Mouse (Mus musculus): ENCODE measurements at regions not wholly inside any gene's neighbourhood (a gene's known extent, or its start where the extent isn't known, plus 50 kb on each side); places are given as distances from the start of the nearest gene placed in this dataset.

DNA sequence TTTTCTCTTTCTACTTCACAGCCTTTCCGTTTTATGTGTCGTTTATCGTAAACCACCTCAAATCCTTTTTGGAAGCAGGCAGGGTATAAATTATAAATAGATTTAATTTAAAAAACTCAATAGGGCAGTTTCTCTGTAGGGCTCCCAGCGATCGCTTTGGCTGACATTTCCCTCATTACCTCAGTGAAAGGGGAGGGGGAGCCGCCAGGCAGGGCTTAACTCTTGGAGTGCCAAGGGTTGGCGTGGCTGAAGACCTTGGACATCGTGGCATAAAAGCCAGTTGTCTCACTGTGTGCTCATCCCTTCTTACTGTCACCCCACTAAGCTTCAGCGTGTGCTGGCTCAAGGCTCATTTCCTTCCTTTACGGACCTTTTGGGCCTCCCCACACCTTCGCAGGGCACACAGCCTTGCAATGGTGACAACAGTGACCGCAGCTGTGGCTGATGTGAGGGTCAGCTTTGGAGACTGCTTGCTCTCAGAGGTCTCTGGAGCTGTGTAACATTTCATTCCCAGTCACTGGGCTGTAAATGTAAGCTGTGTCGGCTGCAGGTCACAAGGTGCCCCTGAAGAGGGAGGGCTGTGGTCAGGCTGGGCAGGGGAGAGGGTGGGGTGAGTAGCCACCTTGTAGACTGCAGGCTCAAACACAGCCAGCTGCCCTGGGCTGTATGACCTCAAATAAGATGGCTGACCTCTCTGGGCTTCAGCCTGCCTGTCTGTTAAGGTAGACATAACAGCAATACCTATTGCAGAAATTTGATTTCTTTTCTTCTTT, 81.6 kb upstream of the Stx16 start:
- DNase-seq (ENCODE audit: low spot score) = no peak

DNA sequence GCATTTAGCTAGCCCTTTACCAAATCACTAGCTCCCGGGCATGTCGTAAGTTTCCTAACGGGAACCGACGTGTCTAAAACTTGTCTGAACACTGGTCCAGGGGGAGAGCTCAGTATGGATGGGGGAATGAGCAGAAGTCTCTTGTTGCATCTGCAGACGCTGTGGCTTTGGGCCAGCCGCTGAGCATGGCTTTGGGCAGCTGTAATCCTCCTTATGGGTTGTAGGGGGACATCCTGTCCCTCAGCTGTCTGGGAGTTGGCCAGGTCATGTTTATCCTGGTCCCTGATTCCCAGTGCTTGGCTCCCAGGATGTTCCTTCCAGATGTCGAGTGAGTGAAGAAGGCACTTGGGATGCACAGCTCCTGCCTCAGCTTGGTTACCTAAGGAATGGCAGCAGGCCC, 71.4 kb upstream of the Stx16 start:
- no peak for DNase-seq (ENCODE audit: low spot score)

DNA sequence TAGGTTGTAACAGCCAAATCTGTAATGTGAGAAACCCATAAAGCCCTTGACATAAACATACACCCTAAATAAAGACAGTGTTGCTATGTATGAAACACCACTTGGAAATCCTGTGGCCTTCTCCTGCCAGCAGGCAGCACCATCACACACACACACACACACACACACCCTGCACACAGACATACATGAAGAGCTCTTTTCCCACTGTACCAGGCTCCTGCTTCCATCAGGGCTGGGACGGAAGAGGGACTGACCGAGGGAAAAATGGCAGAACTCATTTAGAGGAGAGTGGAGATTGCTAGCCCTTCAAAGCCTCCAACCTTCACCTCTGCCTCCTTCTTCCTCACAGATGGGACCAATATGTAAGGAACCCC, 68.1 kb upstream of the Stx16 start:
- no peak for DNase-seq (ENCODE audit: low spot score)

DNA sequence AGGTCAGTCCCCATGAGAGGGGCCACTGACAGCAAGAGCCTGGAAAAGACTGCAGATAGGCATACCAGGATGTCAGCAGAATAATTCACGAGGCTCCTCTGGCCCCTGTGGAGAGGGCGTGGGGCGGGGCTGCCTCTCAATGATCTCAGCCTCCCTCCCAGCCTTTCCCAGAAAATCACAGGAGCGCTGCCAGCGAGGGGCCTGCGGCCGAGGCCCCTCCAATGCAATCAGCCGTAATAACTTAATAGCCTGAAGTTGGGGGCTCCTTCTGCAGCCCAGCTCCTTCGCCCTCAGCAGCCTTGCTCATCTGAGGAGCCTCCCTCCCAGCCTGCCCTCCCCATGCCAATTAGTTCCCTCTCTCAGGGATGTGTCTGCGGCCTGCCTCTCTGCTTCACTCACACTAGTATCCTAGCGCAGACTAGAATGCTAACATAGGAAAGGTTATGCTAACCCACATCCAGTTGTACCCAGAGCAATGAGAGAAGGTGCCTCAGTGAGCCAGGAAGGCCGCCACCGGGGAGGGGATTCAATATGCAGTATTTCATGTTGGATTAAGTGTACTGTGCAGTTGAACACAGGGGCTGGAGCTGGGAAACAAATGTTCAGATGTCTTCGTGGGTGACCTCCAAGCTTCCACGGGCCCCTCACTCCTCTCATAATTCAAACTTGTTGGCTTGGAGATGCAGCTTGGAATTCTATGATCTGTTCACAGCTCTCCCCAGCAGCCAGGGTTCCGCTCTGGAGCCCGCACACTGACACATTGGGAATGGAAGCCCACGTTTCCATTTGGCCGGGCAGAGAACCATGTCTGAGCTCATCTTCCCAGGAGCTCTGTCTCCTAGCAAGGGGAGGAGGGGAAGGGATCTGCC, 67.5 kb upstream of the Stx16 start:
- DNase-seq (ENCODE audit: low spot score) = no peak

DNA sequence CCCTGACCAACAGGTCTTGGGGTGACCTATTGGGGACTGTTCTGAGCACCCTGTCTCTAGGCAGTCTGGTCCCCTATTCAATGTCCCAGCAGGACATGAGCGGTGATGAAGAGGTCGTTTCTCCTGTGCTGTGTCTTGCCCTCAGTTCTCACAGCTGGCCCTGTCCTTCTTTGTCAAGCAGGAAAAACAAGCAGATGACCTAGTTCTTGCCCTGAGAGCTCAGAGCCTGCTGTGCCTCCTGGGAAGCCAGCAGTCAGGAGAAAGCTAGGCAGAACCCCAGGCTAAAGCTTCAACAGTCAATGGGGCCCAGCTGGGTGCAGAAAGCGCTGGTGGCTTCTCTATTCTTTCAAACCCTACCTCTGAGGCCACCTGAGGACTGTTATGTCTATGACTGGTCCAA, 66.1 kb upstream of the Stx16 start:
- DNase-seq (ENCODE audit: low spot score) = no peak

DNA sequence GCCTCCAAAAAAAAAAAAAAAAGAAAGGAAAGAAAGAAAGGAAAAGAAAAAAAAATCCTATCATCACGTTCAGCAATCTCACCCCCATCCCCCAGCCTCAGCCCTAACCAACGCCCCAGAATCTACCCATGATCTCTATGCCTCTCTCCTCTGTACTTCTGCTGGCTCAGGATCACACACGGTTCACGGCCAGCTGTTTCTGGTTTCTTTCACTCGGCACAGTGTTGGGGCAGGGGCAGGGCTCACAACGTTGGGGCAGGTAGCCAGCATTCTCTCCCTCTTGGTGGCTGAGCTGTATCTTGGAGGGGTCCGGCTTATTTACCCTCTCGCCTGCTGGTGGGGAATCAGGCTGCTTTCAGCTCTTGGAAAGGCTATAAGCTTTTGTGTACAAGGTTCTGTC, 64.7 kb upstream of the Stx16 start:
- DNase-seq (ENCODE audit: low spot score) = no peak

DNA sequence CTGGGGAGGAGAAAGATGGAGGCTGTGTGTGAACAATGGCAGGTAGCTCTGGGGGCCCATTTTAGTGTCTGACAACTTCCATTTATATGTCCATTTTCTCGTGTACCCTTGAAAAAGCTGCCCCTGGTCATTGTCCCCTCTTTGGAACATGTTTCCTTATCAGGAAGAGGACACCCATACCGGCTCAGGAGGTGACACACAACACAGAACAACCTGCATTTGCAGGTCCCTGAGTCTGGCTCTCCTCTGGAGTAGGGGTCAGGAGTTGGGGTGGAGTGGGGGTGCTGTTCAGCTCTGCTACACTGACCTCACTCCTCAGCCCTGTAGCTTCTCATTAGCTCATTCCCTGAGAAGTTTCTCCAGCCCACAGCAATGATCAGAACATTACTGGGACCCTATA, 61.7 kb upstream of the Stx16 start:
- DNase-seq (ENCODE audit: low spot score) = no peak

DNA sequence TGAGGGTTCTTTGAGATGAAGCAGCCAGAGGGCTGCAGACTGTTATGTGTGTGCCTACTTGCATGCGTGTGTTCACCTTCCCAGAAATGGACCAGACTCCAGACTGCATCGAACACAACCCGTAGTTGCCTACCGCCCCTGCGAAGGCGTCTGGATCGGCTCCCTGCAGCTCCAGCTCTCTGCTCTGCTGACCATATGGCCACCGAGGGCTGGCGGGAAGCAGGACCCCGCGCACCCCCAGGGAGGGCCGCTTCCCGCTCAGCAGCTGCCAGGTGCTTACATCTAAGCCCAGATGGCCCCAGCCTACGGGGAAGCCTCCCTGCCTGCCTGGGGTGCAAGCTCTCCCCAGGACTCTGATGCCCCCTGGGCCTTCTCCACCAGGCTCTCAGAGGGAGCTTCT, 60.8 kb upstream of the Stx16 start:
- no peak for DNase-seq (ENCODE audit: low spot score)

DNA sequence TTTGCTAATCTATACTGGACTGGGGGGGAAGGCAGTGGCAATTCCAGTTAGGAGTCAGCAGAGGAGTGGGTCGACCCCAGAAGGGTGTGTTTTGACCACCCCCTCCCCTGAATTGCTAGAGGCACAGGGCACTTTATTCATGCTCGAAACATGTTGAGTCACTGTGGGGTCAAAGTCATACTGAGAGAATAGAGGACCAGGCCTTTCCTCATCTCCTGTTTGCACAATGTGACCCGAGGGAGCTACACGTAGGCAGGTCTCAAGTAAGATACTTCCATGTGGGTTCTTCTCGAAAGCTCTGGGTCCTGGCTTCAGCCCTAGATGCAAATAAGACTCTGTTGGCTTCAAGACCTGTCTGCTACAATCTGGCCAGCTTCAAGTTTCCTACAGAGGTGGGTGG, 60.0 kb upstream of the Stx16 start:
- no peak for DNase-seq (ENCODE audit: low spot score)

DNA sequence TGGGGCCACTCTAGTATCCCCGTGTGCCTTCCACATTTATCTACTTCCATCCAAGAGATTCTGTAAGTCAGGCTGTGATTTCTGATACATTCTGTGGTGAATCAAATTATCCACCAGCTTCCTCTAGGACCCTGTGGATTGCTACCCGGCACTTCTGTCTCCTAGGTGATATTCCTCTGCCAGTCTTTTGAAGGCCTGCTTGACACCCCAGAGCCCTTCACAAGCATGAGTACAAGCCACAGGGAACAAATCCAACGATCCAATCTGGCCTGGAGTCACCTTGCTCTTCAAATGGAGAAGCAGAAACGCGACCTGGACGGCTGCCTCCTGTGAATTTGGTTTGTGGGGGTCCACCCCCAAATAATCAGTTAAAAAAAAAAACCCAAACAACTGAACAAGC, 59.1 kb upstream of the Stx16 start:
- DNase-seq (ENCODE audit: low spot score) = no peak

DNA sequence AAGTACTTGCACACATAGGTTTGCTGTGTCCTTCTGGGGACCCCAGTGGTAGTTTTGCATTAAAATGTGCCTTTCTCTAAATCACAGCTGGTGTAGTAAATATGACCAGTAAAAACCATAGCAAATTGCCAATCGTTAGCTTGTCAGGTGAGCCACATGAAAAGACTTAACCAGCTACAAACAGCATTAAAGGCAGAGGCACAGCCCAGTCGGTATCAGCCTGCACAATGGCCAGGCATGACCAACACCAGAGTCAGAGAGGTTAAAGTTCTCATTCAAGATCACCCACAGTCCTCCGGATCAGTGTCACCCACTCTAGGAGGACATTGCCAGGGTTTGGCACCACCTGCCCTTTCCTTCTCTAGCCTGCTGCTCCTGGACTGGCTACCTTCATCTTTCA, 58.5 kb upstream of the Stx16 start:
- no peak for DNase-seq (ENCODE audit: low spot score)

DNA sequence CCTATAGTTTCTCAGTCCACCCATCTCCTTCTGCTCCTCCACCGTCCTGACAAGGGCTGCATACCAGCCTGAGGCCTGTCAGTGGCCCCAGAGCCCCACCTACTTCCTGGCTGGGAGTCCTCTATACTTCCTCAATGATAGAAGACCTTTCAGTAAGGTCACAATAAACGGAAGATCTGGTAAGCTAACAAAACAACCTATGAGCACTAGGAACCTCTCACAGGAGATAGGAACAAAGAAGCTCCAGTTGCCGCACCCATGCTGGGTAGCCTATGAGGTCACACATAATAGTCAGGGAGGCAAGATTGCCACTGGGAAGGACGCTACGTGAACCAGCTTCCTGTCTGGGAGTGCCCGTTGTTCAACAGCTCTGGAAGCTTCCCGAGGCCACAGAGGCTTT, 58.1 kb upstream of the Stx16 start:
- no peak for DNase-seq (ENCODE audit: low spot score)

DNA sequence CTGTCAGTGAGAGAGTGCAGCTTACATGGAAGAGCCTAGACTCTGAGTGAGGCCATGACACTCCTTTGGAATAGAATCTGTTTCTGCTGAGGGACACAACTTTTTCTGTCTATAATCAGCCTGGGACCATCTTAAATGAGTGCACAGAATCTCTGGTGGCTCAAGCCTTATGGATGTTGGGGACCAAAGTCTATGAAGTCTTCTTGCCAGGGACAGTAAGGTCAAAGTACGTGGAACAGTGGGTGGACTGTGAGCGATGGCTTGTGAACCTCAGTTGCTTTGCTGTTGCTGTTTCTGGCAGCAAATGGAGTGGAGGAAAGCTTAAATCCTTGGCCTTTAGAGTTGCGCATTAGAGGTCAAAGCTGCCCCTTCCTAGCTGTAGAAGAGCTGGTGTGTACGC, 57.1 kb upstream of the Stx16 start:
- DNase-seq (ENCODE audit: low spot score) = no peak

DNA sequence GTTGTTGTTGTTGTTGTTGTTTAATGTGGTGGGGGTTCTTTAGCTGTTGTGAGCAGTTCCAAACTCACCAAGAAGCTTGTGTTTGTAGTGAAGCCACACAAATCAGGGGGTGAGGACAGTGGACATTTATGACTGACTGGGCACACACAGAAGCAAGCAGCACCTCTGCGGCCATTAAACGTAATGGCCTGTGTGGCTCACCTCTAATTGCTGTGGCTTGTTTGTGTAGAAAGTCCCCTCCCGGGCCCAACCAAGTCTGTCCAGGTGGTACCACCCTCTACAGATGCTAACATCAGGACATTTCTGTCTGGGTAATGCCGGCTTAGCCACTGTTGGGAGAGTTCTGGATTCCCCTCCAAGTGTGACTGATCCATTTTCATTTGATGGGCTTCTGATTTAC, 56.1 kb upstream of the Stx16 start:
- DNase-seq (ENCODE audit: low spot score) = no peak

DNA sequence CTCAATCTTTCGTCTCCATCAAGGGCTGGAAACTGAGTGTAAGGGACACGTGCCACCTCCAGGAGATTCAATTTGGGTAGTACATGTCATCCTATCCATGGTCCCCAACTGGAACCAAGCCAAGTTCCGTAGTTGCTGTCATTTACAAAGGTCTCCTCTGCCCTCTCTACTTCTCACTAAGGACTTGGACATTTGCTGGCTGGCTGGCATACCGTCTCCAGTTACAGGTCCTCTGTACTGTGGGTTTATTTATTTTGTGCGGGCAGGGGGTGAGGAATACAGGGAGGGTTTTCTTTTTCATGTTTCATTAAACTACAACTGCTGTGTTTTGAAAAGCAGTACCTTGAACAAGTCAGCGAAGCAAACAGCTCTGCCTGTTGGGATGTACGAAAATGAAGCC, 55.7 kb upstream of the Stx16 start:
- DNase-seq (ENCODE audit: low spot score) = no peak

DNA sequence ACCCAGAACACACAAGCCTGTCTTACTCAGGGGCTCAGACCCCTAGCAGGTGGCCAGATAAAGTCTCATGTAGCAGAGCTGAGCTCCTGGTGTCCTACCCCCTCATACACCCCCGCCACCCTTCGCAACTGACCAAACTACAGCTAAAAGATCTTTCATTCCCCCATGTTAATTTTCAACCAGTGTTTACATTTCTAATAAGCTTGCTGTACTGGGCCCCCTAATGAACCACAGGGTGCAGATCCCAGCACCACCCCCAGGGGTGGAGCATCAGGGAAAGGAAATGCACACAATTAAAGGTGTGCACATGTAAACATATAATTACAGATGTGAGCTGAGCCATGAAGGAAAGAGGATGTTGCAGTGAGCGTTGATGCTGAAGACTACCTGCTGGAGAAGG, 54.6 kb upstream of the Stx16 start:
- DNase-seq (ENCODE audit: low spot score) = no peak

DNA sequence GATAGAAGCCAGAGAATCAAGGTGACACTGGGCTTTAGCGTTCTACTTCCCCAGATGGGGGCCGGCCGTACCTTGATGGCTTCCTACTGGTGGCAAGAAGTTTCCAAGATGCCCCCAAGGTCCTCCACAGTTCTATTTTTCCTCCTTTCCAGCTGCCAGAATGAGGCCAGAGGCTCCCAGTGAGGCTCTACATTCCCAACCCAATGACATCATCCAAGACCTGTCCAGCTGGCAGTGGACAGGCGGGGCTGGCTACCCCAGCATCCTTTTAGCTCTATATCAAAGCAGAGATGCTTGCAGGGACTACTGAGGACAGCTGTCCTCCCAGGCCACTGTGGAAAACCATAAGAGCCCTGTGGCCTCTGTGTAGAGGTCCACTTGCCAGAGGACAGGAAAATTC, 53.8 kb upstream of the Stx16 start:
- no peak for DNase-seq (ENCODE audit: low spot score)

DNA sequence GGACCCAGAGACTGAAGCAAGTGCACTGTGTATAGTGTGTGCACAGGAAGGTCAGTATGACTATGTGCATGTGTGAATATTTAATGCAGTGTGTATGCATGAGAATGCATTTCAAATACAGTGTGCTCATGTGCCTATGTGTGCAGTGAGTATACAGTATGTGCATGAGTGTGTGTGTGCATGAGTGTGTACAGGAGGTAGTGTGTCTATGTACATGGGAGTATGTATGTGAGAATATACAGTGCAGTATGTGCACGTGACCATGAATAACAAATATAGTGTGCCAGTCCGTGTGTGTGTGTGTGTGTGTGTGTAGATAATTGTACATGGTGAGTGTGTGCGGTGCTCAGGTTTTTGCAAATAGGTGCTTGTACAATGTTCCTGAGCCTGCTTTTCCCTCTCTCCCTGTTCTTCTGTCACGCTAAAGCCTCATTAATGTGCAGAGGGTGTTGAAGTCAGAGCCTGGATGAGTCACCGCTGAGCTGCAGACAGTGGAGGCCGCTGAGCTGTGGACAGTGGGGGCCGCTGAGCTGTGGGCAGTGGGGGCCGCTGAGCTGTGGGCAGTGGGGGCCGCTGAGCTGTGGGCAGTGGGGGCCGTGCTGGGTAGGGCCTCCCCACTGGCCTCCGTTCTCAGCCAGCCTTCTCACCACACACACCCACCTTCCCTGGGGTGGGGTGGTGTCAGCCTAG, 50.8 kb upstream of the Stx16 start:
- DNase-seq (ENCODE audit: low spot score) = peak; percentile 7
